Mouse (Mus musculus) kidney, postnatal 0 days (tissue): Measurements from ENCODE around the gene Igfbp5. TPM values are rescaled to one million over a fixed set of nuclear protein-coding genes. Genes with fewer than 3 reads are reported as not detected.

ENCODE experiments used
- ATAC-seq: fragments of 200-750 bp; cut with Nextera tagmentation; replicated peaks from 2 replicates; pipeline ENCODE4 v1.8.0; 2017; ENCODE audit warnings: low read depth, moderate number of reproducible peaks, moderate TSS enrichment, moderate library complexity; ENCODE audit not compliant: low FRiP score
- DNase-seq: peaks from one replicate; pipeline ENCODE4 v3.0.0-alpha.2; 2016; ENCODE audit warnings: low spot score
- H3K27ac ChIP-seq: fragments of 300-500 bp; sonication (generic); 2 replicates; pipeline ENCODE4 v1.5.1; 2014; ENCODE audit warnings: mild to moderate bottlenecking
- H3K27me3 ChIP-seq: fragments of 300-500 bp; sonication (generic); 2 replicates; pipeline ENCODE4 v1.6.1; 2014; ENCODE audit warnings: low read length, mixed read lengths; ENCODE audit not compliant: insufficient read depth
- H3K36me3 ChIP-seq: fragments of 300-500 bp; sonication (generic); 2 replicates; pipeline ENCODE4 v1.6.1; 2014; ENCODE audit warnings: low read length, mixed read lengths; ENCODE audit not compliant: insufficient read depth
- H3K4me1 ChIP-seq: fragments of 300-500 bp; sonication (generic); replicated peaks from 2 replicates; pipeline ENCODE4 v1.6.1; 2014; ENCODE audit warnings: antibody characterized with exemption, low read length, mixed read lengths; ENCODE audit not compliant: insufficient read depth
- H3K4me2 ChIP-seq: fragments of 300-500 bp; sonication (generic); 2 replicates; pipeline ENCODE4 v1.6.1; 2014; ENCODE audit warnings: mild to moderate bottlenecking, low read length, moderate library complexity, mixed read lengths
- H3K4me3 ChIP-seq: fragments of 300-500 bp; sonication (generic); replicated peaks from 2 replicates; pipeline ENCODE4 v1.5.1; 2014; ENCODE audit warnings: low read depth, low read length
- H3K9ac ChIP-seq: fragments of 300-500 bp; sonication (generic); 2 replicates; pipeline ENCODE4 v1.6.1; 2014; ENCODE audit warnings: low read depth, low read length
- H3K9me3 ChIP-seq: fragments of 300-500 bp; sonication (generic); replicated peaks from 2 replicates; pipeline ENCODE4 v1.6.1; 2016; ENCODE audit warnings: low read length, inconsistent platforms, mixed read lengths
- CTCF ChIP-seq: IDR thresholded peaks from 2 replicates; pipeline ENCODE4 v1.5.1; 2016; ENCODE audit warnings: antibody characterized with exemption, low read depth, mild to moderate bottlenecking, moderate library complexity
- WGBS: fragments of 180-500 bp; shearing (Covaris S2); extraction: QIAGEN DNeasy Blood & Tissue Kit; methylation state at CpG from one replicate; pipeline ENCODE4 v1.1.7; 2014; 5-methylcytosine and 5-hydroxymethylcytosine counted together
- polyA plus RNA-seq: library from polyadenylated mRNA; unstranded; fragments of >200 nt; fragmentation: Nextera tagmentation; extraction: Ambion mirVana; gene quantifications from 2 replicates; pipeline ENCODE4 v1.2.1, GENCODE M21; 2015

Igfbp5 gene
- polyA plus RNA-seq, 1 experiment from 2014 or later = 87.7 TPM

DNA sequence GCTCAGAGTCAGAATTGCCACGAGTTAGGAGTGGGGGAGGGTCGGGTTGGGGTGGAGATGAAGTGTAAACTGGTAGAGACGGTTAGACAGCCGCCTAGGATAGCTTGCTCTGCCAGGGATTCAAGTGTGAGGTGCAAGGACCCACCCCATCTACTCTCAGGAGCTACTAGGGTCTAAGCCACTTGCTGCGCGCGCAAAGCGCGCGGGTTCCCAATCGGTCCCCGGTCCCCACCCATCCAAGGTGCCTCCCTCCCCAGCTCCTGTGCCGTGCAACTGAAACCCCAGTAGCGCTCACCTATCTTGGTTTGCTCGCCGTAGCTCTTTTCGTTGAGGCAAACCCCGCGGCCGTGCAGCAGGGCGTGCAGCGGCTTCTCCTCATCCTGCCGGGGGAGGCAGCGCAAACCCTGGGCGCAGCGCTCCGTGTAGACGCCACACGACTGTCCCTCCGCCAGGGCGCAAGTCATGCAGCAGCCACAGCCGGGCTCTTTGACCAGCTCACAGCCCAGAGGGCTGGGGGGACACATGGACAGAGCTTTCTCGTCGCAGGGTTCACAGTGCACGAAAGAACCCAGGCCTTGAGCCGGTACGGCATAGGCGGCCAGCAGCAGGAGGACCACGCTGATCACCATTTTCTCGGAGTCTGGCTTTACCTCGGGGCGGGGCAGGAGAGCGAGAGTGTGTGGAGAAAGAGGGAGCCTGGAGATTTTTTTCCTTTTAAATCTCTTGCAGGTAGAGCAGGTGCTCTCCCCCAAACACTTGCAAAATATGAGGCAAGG lies 985 bp downstream of the Igfbp5 start:
- H3K4me1 ChIP-seq = peaks cover 16% of the 10 kb centered on the region
- no peaks in the 10 kb centered on the region for H3K36me3 ChIP-seq

GRCm38 (mm10) chr1:72873078-72873477 lies 1.6 kb downstream of the Igfbp5 start:
- peak overlapping the region; percentile 86 for H3K27ac ChIP-seq
- peak overlapping the region; percentile 77 for H3K9ac ChIP-seq
- ATAC-seq (no peak), DNase-seq (no peak)
- no peaks in the 10 kb centered on the region for H3K36me3 ChIP-seq
- H3K27me3 ChIP-seq = no peaks in the 10 kb centered on the region
- H3K4me1 ChIP-seq = peaks cover 10% of the 10 kb centered on the region
- 0% methylated on average over 16 of the region's 16 CpGs for WGBS
- peak overlapping the region; percentile 91 for H3K4me2 ChIP-seq
- no peaks in the 10 kb centered on the region for H3K9me3 ChIP-seq
- TF ChIP-seq CTCF = no peak
- H3K4me3 ChIP-seq = peak overlapping the region; percentile 65

More for the DNA sequence above, 985 bp downstream of the Igfbp5 start:
- Histone ChIP-seq H3K27me3 (no peaks in the 10 kb centered on the region), H3K4me3 (peak overlapping the region; percentile 65), H3K9ac (peak overlapping the region; percentile 77), H3K27ac (peak overlapping the region; percentile 86), H3K4me2 (peak overlapping the region; percentile 91), H3K9me3 (no peaks in the 10 kb centered on the region)
- ATAC-seq = no peak; the same call in 1 of the 2 replicates
- DNase-seq = peak; percentile 65
- WGBS = under 1% methylated on average over 43 of the region's 43 CpGs
- TF ChIP-seq CTCF = no peak; the same call in 1 of the 2 replicates

DNA sequence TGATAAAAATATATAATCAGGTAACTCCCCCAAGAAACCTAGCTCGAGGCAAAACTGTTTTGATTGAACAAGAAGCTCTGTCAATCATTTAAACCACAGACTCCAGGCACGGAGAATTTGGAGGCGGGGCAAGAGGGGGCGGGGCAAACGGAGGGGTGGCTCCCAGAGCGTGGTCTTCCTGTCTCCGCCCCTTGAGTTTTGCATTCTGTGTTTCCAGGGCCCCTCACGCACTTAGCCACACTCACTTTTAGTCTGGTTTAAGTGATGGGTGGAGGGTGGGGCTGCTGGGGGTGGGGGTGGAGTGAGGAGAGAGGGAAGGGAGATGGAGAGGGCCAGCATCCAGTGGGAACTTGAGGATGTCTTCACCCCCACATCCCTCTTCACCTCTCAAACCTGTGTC lies 2.2 kb downstream of the Igfbp5 start:
- Histone ChIP-seq H3K4me3 (peak overlapping the region; percentile 65), H3K4me1 (peaks cover 8% of the 10 kb centered on the region), H3K27ac (0 out of 2 replicates have a peak overlapping the region, but pooled peaks have one; percentile 86), H3K27me3 (no peaks in the 10 kb centered on the region), H3K9me3 (no peaks in the 10 kb centered on the region), H3K4me2 (peak overlapping the region; percentile 91), H3K9ac (0 out of 2 replicates have a peak overlapping the region, but pooled peaks have one; percentile 37), H3K36me3 (no peaks in the 10 kb centered on the region)
- under 1% methylated on average over 8 of the region's 8 CpGs for WGBS
- TF ChIP-seq CTCF = no peak
- peak; percentile 52 for ATAC-seq
- DNase-seq = peak; percentile 96

- H3K36me3 ChIP-seq = no peaks in the 10 kb centered on the region
- H3K9me3 ChIP-seq = no peaks in the 10 kb centered on the region
- no peaks in the 10 kb centered on the region for H3K27me3 ChIP-seq
- H3K4me1 ChIP-seq = peaks cover 8% of the 10 kb centered on the region
- WGBS = 1% methylated on average over 34 of the region's 34 CpGs
- no peak for ATAC-seq
- no peak for DNase-seq
- H3K27ac ChIP-seq = peak overlapping the region; percentile 39
- peak overlapping the region; percentile 46 for H3K9ac ChIP-seq
- peak overlapping the region; percentile 65 for H3K4me3 ChIP-seq
- no peak for TF ChIP-seq CTCF
- peak overlapping the region; percentile 91 for H3K4me2 ChIP-seq
Observed at GRCm38 (mm10) chr1:72871697-72872411, 2.8 kb downstream of the Igfbp5 start.

DNA sequence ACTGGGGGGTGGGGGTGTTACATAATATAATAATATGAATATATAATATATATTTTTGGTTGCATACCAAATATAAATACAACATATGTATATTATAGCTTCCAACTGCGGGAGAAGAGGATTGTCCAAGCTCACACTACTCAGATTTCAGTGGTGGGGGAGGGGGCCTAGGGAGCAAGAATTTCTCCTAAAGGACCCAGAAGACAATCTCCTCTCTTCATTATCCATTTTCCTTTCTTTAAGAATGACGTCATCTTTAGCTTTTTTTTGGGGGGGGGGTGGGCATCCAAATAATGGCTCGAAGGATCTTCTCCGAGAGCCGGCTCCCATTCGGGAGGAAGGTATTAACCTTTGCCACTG lies 3.4 kb downstream of the Igfbp5 start:
- no peak for DNase-seq
- ATAC-seq = no peak
- Histone ChIP-seq H3K4me3 (peak overlapping the region; percentile 65), H3K27me3 (no peaks in the 10 kb centered on the region), H3K27ac (peak overlapping the region; percentile 39), H3K9ac (peak overlapping the region; percentile 46), H3K9me3 (no peaks in the 10 kb centered on the region), H3K4me1 (peaks cover 8% of the 10 kb centered on the region), H3K36me3 (no peaks in the 10 kb centered on the region), H3K4me2 (peak overlapping the region; percentile 91)
- 0% methylated on average over 6 of the region's 6 CpGs for WGBS
- TF ChIP-seq CTCF = no peak

GRCm38 (mm10) chr1:72870615-72871336 lies 3.9 kb downstream of the Igfbp5 start:
- H3K4me2 ChIP-seq = peak overlapping the region; percentile 91
- no peaks in the 10 kb centered on the region for H3K9me3 ChIP-seq
- DNase-seq = peak; percentile 95
- no peaks in the 10 kb centered on the region for H3K27me3 ChIP-seq
- WGBS = 2% methylated on average over 20 of the region's 20 CpGs
- H3K27ac ChIP-seq = peak overlapping the region; percentile 75
- peak overlapping the region; percentile 65 for H3K4me3 ChIP-seq
- H3K4me1 ChIP-seq = peaks cover 8% of the 10 kb centered on the region
- peak; percentile 29; the same call in 1 of the 2 replicates for ATAC-seq
- no peaks in the 10 kb centered on the region for H3K36me3 ChIP-seq
- no peak for TF ChIP-seq CTCF
- H3K9ac ChIP-seq = peak overlapping the region; percentile 28; the same call in 1 of the 2 replicates
